Mouse (Mus musculus): ENCODE measurements around the gene Cars2.
"Not testable (repeated sequence)": the region's sequence is repeated elsewhere in the genome, so short reads cannot be mapped to it uniquely, and the experiment has no call there.

Gene Cars2

GRCm38 (mm10) chr8:11475876-11476275 lies 74.7 kb downstream of the Cars2 start:
- DNase-seq (ENCODE audit: low read depth, low spot score): no peak

GRCm38 (mm10) chr8:11475397-11475796 lies 75.2 kb downstream of the Cars2 start:
- no peak for DNase-seq (ENCODE audit: low read depth, low spot score)

GRCm38 (mm10) chr8:11473072-11473471 lies 77.5 kb downstream of the Cars2 start:
- no peak for DNase-seq (ENCODE audit: low read depth, low spot score)

GRCm38 (mm10) chr8:11471309-11471708 lies 79.3 kb downstream of the Cars2 start:
- no peak for DNase-seq (ENCODE audit: low read depth, low spot score)

GRCm38 (mm10) chr8:11470694-11471093 lies 79.9 kb downstream of the Cars2 start:
- no peak for DNase-seq (ENCODE audit: low read depth, low spot score)

- no peak for DNase-seq (ENCODE audit: low read depth, low spot score)
Observed at GRCm38 (mm10) chr8:11469095-11469494, 81.5 kb downstream of the Cars2 start.

- DNase-seq (ENCODE audit: low read depth, low spot score): not testable (repeated sequence)
Observed at GRCm38 (mm10) chr8:11466528-11466927, 84.1 kb downstream of the Cars2 start.

GRCm38 (mm10) chr8:11465619-11466018 lies 85.0 kb downstream of the Cars2 start:
- no peak for DNase-seq (ENCODE audit: low read depth, low spot score)

- no peak for DNase-seq (ENCODE audit: low read depth, low spot score)
Observed at GRCm38 (mm10) chr8:11464707-11464964, 85.9 kb downstream of the Cars2 start.

Data from CD4-positive helper T cell, adult 2 months (primary cell).